Mouse (Mus musculus) forebrain, embryonic 12.5 days (tissue): ENCODE measurements around the gene Fam53a. TPM values are rescaled to one million over a fixed set of nuclear protein-coding genes. Genes with fewer than 3 reads are reported as not detected.

ENCODE experiments used
- ATAC-seq: fragments of 200-750 bp; cut with Nextera tagmentation; 2 replicates; pipeline ENCODE4 v1.8.0; 2017; ENCODE audit warnings: moderate TSS enrichment; ENCODE audit not compliant: low FRiP score
- H3K27ac ChIP-seq: fragments of 300-500 bp; sonication (generic); 2 replicates; pipeline ENCODE4 v1.5.1; 2016; ENCODE audit warnings: mild to moderate bottlenecking
- H3K27me3 ChIP-seq: fragments of 300-500 bp; sonication (generic); 2 replicates; pipeline ENCODE4 v1.6.1; 2016; ENCODE audit warnings: mild to moderate bottlenecking
- H3K36me3 ChIP-seq: fragments of 300-500 bp; sonication (generic); replicated peaks from 2 replicates; pipeline ENCODE4 v1.6.1; 2016; ENCODE audit warnings: mild to moderate bottlenecking
- H3K4me1 ChIP-seq: fragments of 300-500 bp; sonication (generic); 2 replicates; pipeline ENCODE4 v1.6.1; 2016
- H3K4me2 ChIP-seq: fragments of 300-500 bp; sonication (generic); 2 replicates; pipeline ENCODE4 v1.6.1; 2016; ENCODE audit warnings: mild to moderate bottlenecking, moderate library complexity
- H3K4me3 ChIP-seq: fragments of 300-500 bp; sonication (generic); replicated peaks from 2 replicates; pipeline ENCODE4 v1.5.1; 2016; ENCODE audit warnings: mild to moderate bottlenecking
- H3K9ac ChIP-seq: fragments of 300-500 bp; sonication (generic); 2 replicates; pipeline ENCODE4 v1.6.1; 2016; ENCODE audit warnings: mild to moderate bottlenecking
- H3K9me3 ChIP-seq: fragments of 300-500 bp; sonication (generic); 2 replicates; pipeline ENCODE4 v1.6.1; 2016
- WGBS: fragments of 180-500 bp; shearing (Covaris S2); methylation state at CpG from one replicate; pipeline ENCODE4 v1.1.7; 2016; 5-methylcytosine and 5-hydroxymethylcytosine counted together
- polyA plus RNA-seq: library from polyadenylated mRNA; unstranded; fragments of >200 nt; fragmentation: Nextera tagmentation; extraction: Ambion mirVana; gene quantifications from 2 replicates; pipeline ENCODE4 v1.2.1, GENCODE M21; 2016

Fam53a gene
- polyA plus RNA-seq, 1 experiment from 2014 or later = 55.0 TPM

DNA sequence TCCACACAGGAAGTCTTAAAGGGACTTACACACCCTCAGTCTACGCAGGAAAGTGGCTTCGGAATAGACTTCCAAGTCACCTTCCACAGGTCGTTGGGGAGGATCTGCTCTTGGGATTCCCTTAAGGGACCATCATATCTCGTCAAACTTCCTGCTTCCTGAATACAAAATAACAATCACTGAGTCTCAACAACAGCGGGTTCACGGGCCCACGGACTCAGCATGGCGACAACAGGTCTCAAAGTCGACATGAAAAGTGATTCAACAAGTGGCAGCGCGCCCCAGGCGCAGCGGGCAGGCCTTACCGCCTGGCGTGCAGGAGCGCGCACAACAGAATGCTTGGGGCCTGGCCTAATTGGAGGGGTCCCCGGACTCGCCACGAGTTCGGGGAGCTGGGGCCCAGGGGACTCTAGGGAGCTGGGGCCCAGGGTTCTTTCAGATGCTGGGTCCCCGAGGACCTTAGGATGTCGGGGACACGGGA lies 575 bp downstream of the Fam53a start:
- WGBS = under 1% methylated on average over 24 of the region's 24 CpGs
- Histone ChIP-seq H3K4me2 (peak overlapping the region; percentile 88), H3K27me3 (0 out of 2 replicates have a peak, but pooled peaks cover 4% of the 10 kb centered on the region), H3K36me3 (no peaks in the 10 kb centered on the region), H3K4me1 (peaks cover 25% of the 10 kb centered on the region), H3K27ac (peak overlapping the region; percentile 92), H3K4me3 (peak overlapping the region; percentile 76), H3K9ac (peak overlapping the region; percentile 83), H3K9me3 (no peaks in the 10 kb centered on the region)
- ATAC-seq = no peak

DNA sequence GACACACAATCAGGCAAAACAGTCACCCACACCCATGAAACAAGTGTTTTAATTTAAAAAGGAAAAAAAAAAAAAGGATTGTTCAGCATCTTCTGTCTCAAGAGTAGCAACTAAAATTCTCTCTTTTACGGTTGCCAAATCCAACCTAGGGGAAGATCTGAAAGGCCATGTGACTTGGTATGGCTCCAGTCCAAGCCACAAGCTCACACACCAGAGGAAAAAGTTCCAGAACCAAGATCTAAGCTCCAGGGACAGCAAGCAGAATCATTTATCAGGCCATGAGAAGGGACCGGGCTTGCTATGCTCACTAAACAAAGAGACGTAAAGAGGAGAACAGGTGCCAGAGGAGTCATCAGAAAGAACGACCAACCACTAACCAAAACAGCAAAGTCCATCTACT lies 1.5 kb downstream of the Fam53a start:
- Histone ChIP-seq H3K9me3 (no peaks in the 10 kb centered on the region), H3K27ac (no peak overlapping the region)

GRCm38 (mm10) chr5:33623766-33624165 lies 5.7 kb downstream of the Fam53a start:
- Histone ChIP-seq H3K4me1 (peaks cover 9% of the 10 kb centered on the region), H3K4me2 (no peak overlapping the region), H3K9me3 (no peaks in the 10 kb centered on the region), H3K9ac (no peak overlapping the region), H3K27ac (no peak overlapping the region), H3K36me3 (peaks cover 3% of the 10 kb centered on the region), H3K4me3 (no peak overlapping the region), H3K27me3 (no peaks in the 10 kb centered on the region)
- no peak for ATAC-seq
- 94% methylated on average over 3 of the region's 3 CpGs for WGBS

More for the DNA sequence above, 1.5 kb downstream of the Fam53a start:
- Histone ChIP-seq H3K27me3 (0 out of 2 replicates have a peak, but pooled peaks cover 4% of the 10 kb centered on the region), H3K36me3 (no peaks in the 10 kb centered on the region), H3K4me1 (peaks cover 25% of the 10 kb centered on the region), H3K4me3 (peak overlapping the region; percentile 76), H3K4me2 (peak overlapping the region; percentile 88), H3K9ac (0 out of 2 replicates have a peak overlapping the region, but pooled peaks have one; percentile 9)
- 50% methylated on average over 4 of the region's 4 CpGs for WGBS
- no peak for ATAC-seq

DNA sequence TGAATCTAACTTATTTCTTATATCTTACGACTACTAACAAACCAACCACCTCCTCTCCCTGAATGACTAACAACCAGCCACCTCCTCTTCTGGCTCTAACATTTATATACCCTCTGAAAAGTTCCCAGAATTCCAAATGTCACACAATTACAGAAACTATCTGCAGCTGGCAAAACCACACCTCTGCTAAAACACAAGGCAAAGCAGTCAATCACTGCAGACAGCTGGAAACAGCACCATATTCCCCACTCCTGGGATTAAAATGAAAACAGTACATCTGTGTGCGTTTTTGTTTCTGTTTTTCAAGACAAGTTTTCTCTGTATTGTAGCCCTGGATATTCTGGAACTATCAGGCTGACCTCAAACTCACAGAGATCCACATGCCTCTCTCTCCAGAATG lies 6.8 kb downstream of the Fam53a start:
- 90% methylated on average over 2 of the region's 2 CpGs for WGBS
- Histone ChIP-seq H3K4me3 (no peak overlapping the region), H3K36me3 (peaks cover 3% of the 10 kb centered on the region), H3K27me3 (no peaks in the 10 kb centered on the region), H3K4me2 (no peak overlapping the region), H3K4me1 (no peaks in the 10 kb centered on the region), H3K9ac (no peak overlapping the region), H3K9me3 (no peaks in the 10 kb centered on the region), H3K27ac (no peak overlapping the region)
- ATAC-seq = no peak

DNA sequence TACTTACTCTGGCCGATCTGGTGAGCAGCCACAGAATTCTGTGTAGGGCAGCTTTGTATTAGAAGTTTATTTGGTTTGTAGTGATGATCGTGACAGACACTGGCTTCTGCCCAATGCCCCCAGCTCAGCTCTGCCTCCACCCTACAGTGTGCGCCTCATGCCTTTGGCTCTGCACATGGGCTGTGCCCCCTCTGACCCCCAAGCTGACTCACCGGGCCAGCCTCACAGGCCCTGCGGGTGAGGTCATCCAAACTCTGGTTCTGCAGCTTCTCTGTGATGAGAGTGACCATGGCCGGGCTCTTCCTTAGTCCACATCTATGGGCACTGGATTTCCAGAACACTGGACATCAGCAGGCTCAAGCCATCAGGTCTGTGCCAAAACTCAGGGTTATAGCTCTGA lies 15.0 kb downstream of the Fam53a start:
- H3K9ac ChIP-seq = no peak overlapping the region
- WGBS = 95% methylated on average over 6 of the region's 6 CpGs
- H3K27me3 ChIP-seq = no peaks in the 10 kb centered on the region
- H3K36me3 ChIP-seq = peaks cover 28% of the 10 kb centered on the region
- H3K9me3 ChIP-seq = no peaks in the 10 kb centered on the region
- no peak overlapping the region for H3K4me2 ChIP-seq
- no peak for ATAC-seq
- no peak overlapping the region for H3K4me3 ChIP-seq
- H3K27ac ChIP-seq = no peak overlapping the region
- no peaks in the 10 kb centered on the region for H3K4me1 ChIP-seq

GRCm38 (mm10) chr5:33611795-33612194 lies 17.6 kb downstream of the Fam53a start:
- WGBS = 93% methylated on average over 1 of the region's 1 CpGs
- H3K27me3 ChIP-seq = no peaks in the 10 kb centered on the region
- H3K36me3 ChIP-seq = peaks cover 53% of the 10 kb centered on the region
- H3K27ac ChIP-seq = no peak overlapping the region
- H3K4me1 ChIP-seq = no peaks in the 10 kb centered on the region
- H3K9ac ChIP-seq = no peak overlapping the region
- H3K4me2 ChIP-seq = no peak overlapping the region
- no peak for ATAC-seq
- H3K4me3 ChIP-seq = no peak overlapping the region
- no peaks in the 10 kb centered on the region for H3K9me3 ChIP-seq

GRCm38 (mm10) chr5:33609226-33609625 lies 20.2 kb downstream of the Fam53a start:
- whole genome bisulfite sequencing = 90% methylated on average over 1 of the region's 1 CpGs
- H3K36me3 ChIP-seq = peaks cover 61% of the 10 kb centered on the region

DNA sequence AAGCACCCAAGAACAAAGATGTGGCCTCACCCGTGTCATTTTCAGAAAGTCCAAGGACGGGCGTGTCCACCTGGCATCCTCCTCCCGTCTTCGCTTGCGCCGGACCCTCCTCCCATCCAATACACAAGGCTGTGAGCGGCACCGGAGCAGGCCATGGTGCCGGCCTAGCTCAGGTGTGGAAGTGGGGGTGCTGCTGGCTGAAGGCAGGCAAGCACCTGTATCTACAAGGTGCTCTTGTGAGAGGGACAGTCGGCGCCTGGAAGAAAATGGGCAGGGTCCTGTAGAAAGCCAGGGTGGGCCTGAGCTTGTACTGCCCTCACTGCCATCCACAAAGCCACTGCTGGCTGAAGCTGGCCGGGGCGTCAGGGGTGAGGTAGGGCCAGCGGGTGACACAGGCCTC lies 22.0 kb downstream of the Fam53a start:
- WGBS = 96% methylated on average over 15 of the region's 15 CpGs
- Histone ChIP-seq H3K27me3 (no peaks in the 10 kb centered on the region), H3K9ac (no peak overlapping the region), H3K9me3 (no peaks in the 10 kb centered on the region), H3K36me3 (peaks cover 51% of the 10 kb centered on the region), H3K4me3 (no peak overlapping the region), H3K4me2 (no peak overlapping the region), H3K27ac (no peak overlapping the region), H3K4me1 (no peaks in the 10 kb centered on the region)
- no peak for ATAC-seq

More at GRCm38 (mm10) chr5:33609226-33609625, 20.2 kb downstream of the Fam53a start:
- no peak overlapping the region for H3K27ac ChIP-seq
- no peaks in the 10 kb centered on the region for H3K4me1 ChIP-seq
- no peak overlapping the region for H3K9ac ChIP-seq
- H3K4me2 ChIP-seq = no peak overlapping the region
- no peaks in the 10 kb centered on the region for H3K9me3 ChIP-seq
- H3K4me3 ChIP-seq = no peak overlapping the region
- no peaks in the 10 kb centered on the region for H3K27me3 ChIP-seq
- ATAC-seq = no peak

GRCm38 (mm10) chr5:33606631-33607030 lies 22.8 kb downstream of the Fam53a start:
- Histone ChIP-seq H3K4me3 (no peak overlapping the region), H3K4me2 (no peak overlapping the region), H3K4me1 (no peaks in the 10 kb centered on the region), H3K27me3 (no peaks in the 10 kb centered on the region), H3K27ac (no peak overlapping the region), H3K9ac (no peak overlapping the region), H3K36me3 (peaks cover 51% of the 10 kb centered on the region), H3K9me3 (no peaks in the 10 kb centered on the region)
- 86% methylated on average over 7 of the region's 7 CpGs for WGBS
- ATAC-seq = no peak

DNA sequence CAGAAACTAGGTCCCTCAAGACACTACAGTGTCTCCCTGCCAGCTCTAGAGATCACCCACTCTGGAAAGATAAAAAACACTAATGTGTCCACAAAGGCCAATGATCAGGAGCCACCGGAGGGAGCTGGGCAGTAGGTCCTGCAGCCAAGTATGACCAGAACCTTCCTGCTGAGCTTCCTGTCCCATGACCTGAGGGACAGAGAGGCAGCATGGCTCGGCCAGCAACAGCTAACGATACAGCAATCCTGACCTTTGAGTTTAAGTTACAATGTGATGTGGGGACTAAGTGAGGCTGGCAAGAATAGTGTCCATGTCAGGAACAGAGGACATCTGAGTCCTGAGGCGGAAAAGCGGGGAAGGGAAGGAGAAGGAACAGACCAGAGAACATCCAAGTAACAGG lies 24.1 kb downstream of the Fam53a start:
- Histone ChIP-seq H3K27ac (no peak overlapping the region), H3K9ac (no peak overlapping the region), H3K4me2 (no peak overlapping the region), H3K4me1 (no peaks in the 10 kb centered on the region), H3K4me3 (no peak overlapping the region), H3K9me3 (no peaks in the 10 kb centered on the region), H3K27me3 (no peaks in the 10 kb centered on the region), H3K36me3 (peaks cover 58% of the 10 kb centered on the region)
- WGBS = 81% methylated on average over 5 of the region's 5 CpGs
- no peak for ATAC-seq

GRCm38 (mm10) chr5:33593620-33594019 lies 35.8 kb downstream of the Fam53a start:
- WGBS = 31% methylated on average over 2 of the region's 2 CpGs
- H3K27ac ChIP-seq = no peak overlapping the region
- no peaks in the 10 kb centered on the region for H3K36me3 ChIP-seq
- H3K9me3 ChIP-seq = no peaks in the 10 kb centered on the region
- H3K4me2 ChIP-seq = no peak overlapping the region
- H3K9ac ChIP-seq = no peak overlapping the region
- peaks cover 8% of the 10 kb centered on the region for H3K27me3 ChIP-seq
- no peak for ATAC-seq
- no peaks in the 10 kb centered on the region for H3K4me1 ChIP-seq
- no peak overlapping the region for H3K4me3 ChIP-seq

- Histone ChIP-seq H3K27me3 (peaks cover 28% of the 10 kb centered on the region), H3K4me1 (no peaks in the 10 kb centered on the region), H3K4me3 (no peak overlapping the region), H3K27ac (no peak overlapping the region), H3K9ac (no peak overlapping the region), H3K9me3 (no peaks in the 10 kb centered on the region), H3K4me2 (no peak overlapping the region), H3K36me3 (no peaks in the 10 kb centered on the region)
- 67% methylated on average over 5 of the region's 5 CpGs for WGBS
- peak; percentile 57; the same call in 1 of the 2 replicates for ATAC-seq
Measured at GRCm38 (mm10) chr5:33589221-33589888, 40.1 kb downstream of the Fam53a start.

DNA sequence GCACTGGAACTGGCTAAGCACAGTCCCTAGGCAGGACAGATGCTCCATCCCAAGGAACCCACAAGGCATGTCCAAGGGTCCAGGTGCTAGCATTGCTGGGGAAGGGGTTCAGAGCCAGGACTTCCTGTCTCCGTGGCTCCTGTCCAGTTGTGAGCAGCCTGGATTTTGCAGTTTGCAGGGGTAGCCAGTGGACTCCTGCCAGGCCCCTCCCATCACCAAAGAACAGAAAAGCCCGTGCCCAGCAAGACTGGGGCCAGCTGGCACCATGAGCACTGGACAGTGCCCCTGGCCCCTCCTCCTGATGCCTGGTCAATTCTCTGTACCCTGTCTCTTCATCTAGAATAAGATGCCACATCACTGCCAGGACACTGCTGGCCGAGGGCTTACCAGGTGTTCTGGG lies 41.4 kb downstream of the Fam53a start:
- Histone ChIP-seq H3K9ac (no peak overlapping the region), H3K9me3 (no peaks in the 10 kb centered on the region), H3K4me3 (no peak overlapping the region), H3K4me1 (no peaks in the 10 kb centered on the region), H3K27ac (no peak overlapping the region), H3K4me2 (no peak overlapping the region), H3K27me3 (peaks cover 28% of the 10 kb centered on the region), H3K36me3 (no peaks in the 10 kb centered on the region)
- ATAC-seq = no peak
- 84% methylated on average over 3 of the region's 3 CpGs for WGBS
